8 mouse cellular contexts compared by ENCODE assay signal in genomic region chr2:152413765-152414584, GRCm38 (mm10). TPM values are rescaled to one million over a fixed set of nuclear protein-coding genes. Genes with fewer than 3 reads are reported as not detected.
DNase-seq lines count a peak whose midpoint lies in the region; ATAC-seq lines count a peak whose summit lies in the region.

No protein-coding gene starts in this region.

- DNase-seq in adrenal gland, adult (ENCODE audit: inconsistent age in 2 of 2, low spot score in 1 of 2), result peak; percentile 48 to 80
- no peak for DNase-seq in adrenal gland, adult 2 months
- DNase-seq in B cell, adult 2 months, result peak; percentile 29 to 34
- DNase-seq in cerebellum, postnatal 10 days, result peak; percentile 67 to 77
- peak; percentile 86 for DNase-seq in heart, embryonic 10.5 days (ENCODE audit: low spot score)
- peak; percentile 23 for DNase-seq in lung, postnatal 14 days
- peak; percentile 60 to 68 for DNase-seq in spleen, postnatal 10 days (ENCODE audit: low spot score in 2 of 2)

- H3K9ac ChIP-seq in kidney, embryonic 16.5 days (replicated peaks; ENCODE audit: low read length), result peak overlapping the region; percentile 99

- peaks cover 4% of the 10 kb centered on the region; the same call in 1 of the 2 replicates for H3K9me3 ChIP-seq in heart, embryonic 10.5 days
- H3K9me3 ChIP-seq in kidney, embryonic 16.5 days (ENCODE audit: low read length), result peaks cover 9% of the 10 kb centered on the region

- ATAC-seq in kidney, embryonic 16.5 days (ENCODE audit: low FRiP score, low TSS enrichment), result peak; percentile 2; the same call in 1 of the 2 replicates

- peak overlapping the region; percentile 97 for H3K4me3 ChIP-seq in heart, embryonic 10.5 days
- peak overlapping the region; percentile 95 for H3K4me3 ChIP-seq in kidney, embryonic 16.5 days (ENCODE audit: low read length)

- H3K4me1 ChIP-seq in heart, embryonic 10.5 days, result peaks cover 34% of the 10 kb centered on the region
- peaks cover 34% of the 10 kb centered on the region for H3K4me1 ChIP-seq in kidney, embryonic 16.5 days (ENCODE audit: insufficient read depth, low read length)

- under 1% methylated on average over 86 of the region's 86 CpGs for WGBS in heart, embryonic 10.5 days
- WGBS in kidney, embryonic 16.5 days, result under 1% methylated on average over 85 of the region's 86 CpGs

- H3K27ac ChIP-seq in heart, embryonic 10.5 days, result peak overlapping the region; percentile 100
- peak overlapping the region; percentile 99 for H3K27ac ChIP-seq in kidney, embryonic 16.5 days (ENCODE audit: low read length)

- H3K4me2 ChIP-seq in kidney, embryonic 16.5 days (replicated peaks; ENCODE audit: low read depth, low read length), result peak overlapping the region; percentile 91

- peaks cover 3% of the 10 kb centered on the region; the same call in 1 of the 2 replicates for H3K36me3 ChIP-seq in heart, embryonic 10.5 days
- H3K36me3 ChIP-seq in kidney, embryonic 16.5 days (ENCODE audit: insufficient read depth, low read length), result 0 out of 2 replicates have a peak, but pooled peaks cover 5% of the 10 kb centered on the region

- H3K27me3 ChIP-seq in heart, embryonic 10.5 days (ENCODE audit: insufficient read depth, poor library complexity, severe bottlenecking), result no peaks in the 10 kb centered on the region
- no peaks in the 10 kb centered on the region for H3K27me3 ChIP-seq in kidney, embryonic 16.5 days (ENCODE audit: insufficient read depth, low read length)

RNA-seq across cellular contexts. Expression of gene Zcchc3, which starts 0.9 kb away (rescaled TPM):
- total RNA-seq in adrenal gland, adult 2 months (2021), result 1 to 10 TPM; 5.4 to 7.8 TPM
- polyA plus RNA-seq in adrenal gland, adult 2 months (2012; rRNA removed), result 3.3 and 3.7 TPM in 2 replicates
- polyA plus RNA-seq in heart, embryonic 10.5 days (2016; fragmentation: Nextera tagmentation; extraction: Ambion mirVana), result 50.6 and 71.3 TPM in 2 replicates
- 31.5 and 34.2 TPM in 2 replicates for polyA plus RNA-seq in kidney, embryonic 16.5 days (2015; fragmentation: Nextera tagmentation; extraction: Ambion mirVana)

RNA-seq across cellular contexts. Expression of gene 6820408C15Rik, which starts 1.4 kb away (rescaled TPM):
- total RNA-seq in adrenal gland, adult 2 months (2021), result under 1 TPM; 0.32 to 0.35 TPM
- 0.07 and 0.13 TPM in 2 replicates for polyA plus RNA-seq in adrenal gland, adult 2 months (2012; rRNA removed)
- polyA plus RNA-seq in heart, embryonic 10.5 days (2016; fragmentation: Nextera tagmentation; extraction: Ambion mirVana), result 1.2 and 1.4 TPM in 2 replicates
- 0.67 and 0.85 TPM in 2 replicates for polyA plus RNA-seq in kidney, embryonic 16.5 days (2015; fragmentation: Nextera tagmentation; extraction: Ambion mirVana)

RNA-seq across cellular contexts. Expression of gene Sox12, which starts 16.1 kb away (rescaled TPM):
- 10 to 100 TPM in 1 of 2 experiments, 1 to 10 TPM in 1; 6.2 to 11.0 TPM for total RNA-seq in adrenal gland, adult 2 months (2021)
- 13.7 and 15.9 TPM in 2 replicates for polyA plus RNA-seq in adrenal gland, adult 2 months (2012; rRNA removed)
- polyA plus RNA-seq in heart, embryonic 10.5 days (2016; fragmentation: Nextera tagmentation; extraction: Ambion mirVana), result 6.7 and 10.5 TPM in 2 replicates
- polyA plus RNA-seq in kidney, embryonic 16.5 days (2015; fragmentation: Nextera tagmentation; extraction: Ambion mirVana), result 8.9 and 10.0 TPM in 2 replicates

RNA-seq across cellular contexts. Expression of gene Nrsn2, which starts 37.5 kb away (rescaled TPM):
- 1 to 10 TPM; 3.9 to 5.0 TPM for total RNA-seq in adrenal gland, adult 2 months (2021)
- polyA plus RNA-seq in adrenal gland, adult 2 months (2012; rRNA removed), result 7.4 and 8.4 TPM in 2 replicates
- polyA plus RNA-seq in heart, embryonic 10.5 days (2016; fragmentation: Nextera tagmentation; extraction: Ambion mirVana), result 3.1 and 3.3 TPM in 2 replicates
- polyA plus RNA-seq in kidney, embryonic 16.5 days (2015; fragmentation: Nextera tagmentation; extraction: Ambion mirVana), result 0.91 and 1.6 TPM in 2 replicates

RNA-seq across cellular contexts. Expression of gene Defb23, which starts 50.4 kb away (rescaled TPM):
- total RNA-seq in adrenal gland, adult 2 months (2021), result not detected
- not detected in 2 replicates for polyA plus RNA-seq in adrenal gland, adult 2 months (2012; rRNA removed)
- polyA plus RNA-seq in heart, embryonic 10.5 days (2016; fragmentation: Nextera tagmentation; extraction: Ambion mirVana), result not detected in 2 replicates
- polyA plus RNA-seq in kidney, embryonic 16.5 days (2015; fragmentation: Nextera tagmentation; extraction: Ambion mirVana), result not detected in 2 replicates
